Mouse (Mus musculus): ENCODE data around the gene Rhot1.

The Rhot1 gene

GRCm38 (mm10) chr11:80287150-80287549 is 78.3 kb downstream of the Rhot1 start:
- peak; percentile 85 for DNase-seq (ENCODE audit: low read depth, low spot score)

GRCm38 (mm10) chr11:80289701-80290445 is 81.1 kb downstream of the Rhot1 start:
- peak; percentile 86 for DNase-seq (ENCODE audit: low read depth, low spot score)

- DNase-seq (ENCODE audit: low read depth, low spot score): no peak
Observed at GRCm38 (mm10) chr11:80291004-80291403, 82.2 kb downstream of the Rhot1 start.

GRCm38 (mm10) chr11:80292463-80292862 is 83.6 kb downstream of the Rhot1 start:
- DNase-seq (ENCODE audit: low read depth, low spot score): peak; percentile 46

- DNase-seq (ENCODE audit: low read depth, low spot score): peak; percentile 28
Observed at GRCm38 (mm10) chr11:80295066-80295465, 86.2 kb downstream of the Rhot1 start.

- DNase-seq (ENCODE audit: low read depth, low spot score): no peak
Observed at GRCm38 (mm10) chr11:80295785-80296184, 87.0 kb downstream of the Rhot1 start.

GRCm38 (mm10) chr11:80299513-80300235 is 90.9 kb downstream of the Rhot1 start:
- DNase-seq (ENCODE audit: low read depth, low spot score): peak; percentile 63

- peak; percentile 68 for DNase-seq (ENCODE audit: low read depth, low spot score)
Observed at GRCm38 (mm10) chr11:80300551-80301315, 91.9 kb downstream of the Rhot1 start, which contains the start of gene Rhbdl3. Gene Rhbdl3 (plus strand): TSS chr11:80300912.

GRCm38 (mm10) chr11:80301316-80302045 is 92.7 kb downstream of the Rhot1 start:
- peak; percentile 45 for DNase-seq (ENCODE audit: low read depth, low spot score)

- DNase-seq (ENCODE audit: low read depth, low spot score): peak; percentile 33
Observed at GRCm38 (mm10) chr11:80302046-80302390, 93.2 kb downstream of the Rhot1 start.

- DNase-seq (ENCODE audit: low read depth, low spot score): peak; percentile 94
Observed at GRCm38 (mm10) chr11:80302536-80302935, 93.7 kb downstream of the Rhot1 start.

- DNase-seq (ENCODE audit: low read depth, low spot score): no peak
Observed at GRCm38 (mm10) chr11:80303746-80304145, 94.9 kb downstream of the Rhot1 start.

- peak; percentile 90 for DNase-seq (ENCODE audit: low read depth, low spot score)
Observed at GRCm38 (mm10) chr11:80304846-80305245, 96.0 kb downstream of the Rhot1 start.

- DNase-seq (ENCODE audit: low read depth, low spot score): no peak
Observed at GRCm38 (mm10) chr11:80308537-80308936, 99.7 kb downstream of the Rhot1 start.

GRCm38 (mm10) chr11:80311271-80311670 is 102.5 kb downstream of the Rhot1 start:
- DNase-seq (ENCODE audit: low read depth, low spot score): no peak

GRCm38 (mm10) chr11:80312049-80312448 is 103.2 kb downstream of the Rhot1 start:
- DNase-seq (ENCODE audit: low read depth, low spot score): no peak

- DNase-seq (ENCODE audit: low read depth, low spot score): no peak
Observed at GRCm38 (mm10) chr11:80312565-80312964, 103.7 kb downstream of the Rhot1 start.

- no peak for DNase-seq (ENCODE audit: low read depth, low spot score)
Observed at GRCm38 (mm10) chr11:80313462-80313861, 104.6 kb downstream of the Rhot1 start.

GRCm38 (mm10) chr11:80313944-80314343 is 105.1 kb downstream of the Rhot1 start:
- DNase-seq (ENCODE audit: low read depth, low spot score): no peak

GRCm38 (mm10) chr11:80315743-80316639 is 107.2 kb downstream of the Rhot1 start:
- no peak for DNase-seq (ENCODE audit: low read depth, low spot score)
